Mouse (Mus musculus) heart, adult 18-20 months (tissue): Measurements from ENCODE around the gene Hps6. TPM values are rescaled to one million over a fixed set of nuclear protein-coding genes. Genes with fewer than 3 reads are reported as not detected.
"Not testable (repeated sequence)": the region's sequence is repeated elsewhere in the genome, so short reads cannot be mapped to it uniquely, and the experiment has no call there.

Source experiments
- DNase-seq, 2 experiments: peaks; one replicate each; pipeline ENCODE4 v3.0.0; 2021 to 2022; ENCODE audit warnings: mixed read lengths in 1 of 2
- long read RNA-seq, 2 experiments: library from polyadenylated mRNA; stranded (forward); transcript quantifications; one replicate each; pipeline ENCODE4 v2.0.0; 2021
- total RNA-seq, 2 experiments: library from RNA; stranded (reverse); gene quantifications; 2 replicates each; pipeline ENCODE4 v1.2.3; 2021

The Hps6 gene
- total RNA-seq = 1 to 10 TPM; 5.0 to 5.1 TPM
- long read RNA-seq, experiment 1, transcript Hps6-201 (1 exons, 2,666 nt) = major isoform, 7 of 7 reads
- long read RNA-seq, experiment 1, partial matches to known transcripts = 0 of 7 reads
- long read RNA-seq, experiment 1, other reads (novel, unspliced or antisense) = 0 of 7 reads
- long read RNA-seq, experiment 2, partial matches to known transcripts = 0 of 1 reads
- long read RNA-seq, experiment 2, other reads (novel, unspliced or antisense) = 0 of 1 reads

DNA sequence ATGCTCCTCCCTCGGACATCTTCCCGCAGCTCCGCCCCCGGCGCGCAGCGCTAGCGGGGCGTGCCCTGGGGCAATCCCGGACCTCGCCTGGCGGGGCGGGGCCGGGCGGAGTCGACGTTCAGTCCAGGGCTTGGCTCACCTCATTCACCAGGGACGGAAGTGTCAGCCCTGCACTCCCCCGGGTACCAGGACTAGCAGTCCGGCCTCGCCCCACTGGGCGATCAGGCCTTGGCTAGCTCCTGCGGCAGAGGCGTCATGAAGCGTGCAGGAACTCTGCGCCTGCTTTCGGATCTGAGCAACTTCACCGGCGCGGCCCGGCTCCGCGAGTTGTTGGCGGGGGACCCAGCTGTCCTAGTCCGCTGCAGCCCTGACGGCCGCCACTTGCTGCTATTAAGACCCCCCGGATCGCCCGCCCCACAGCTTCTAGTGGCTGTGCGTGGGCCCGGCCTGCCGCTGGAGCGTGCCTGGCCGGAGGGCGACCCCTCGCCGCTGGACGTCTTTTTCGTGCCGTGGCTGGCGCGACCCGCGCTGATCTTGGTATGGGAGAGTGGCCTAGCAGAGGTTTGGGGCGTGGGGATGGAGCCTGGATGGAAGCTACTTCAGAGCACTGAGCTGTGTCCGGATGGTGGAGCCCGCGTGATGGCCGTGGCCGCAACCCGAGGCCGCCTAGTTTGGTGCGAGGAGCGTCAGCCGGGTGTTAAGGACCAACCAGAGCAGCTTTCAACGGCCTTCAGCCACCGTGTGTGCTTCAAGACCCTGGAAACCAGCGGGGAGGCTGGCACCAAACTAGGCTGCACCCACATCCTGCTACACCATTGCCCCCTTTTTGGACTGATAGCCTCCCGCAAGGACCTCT lies at the start of gene Hps6:
Hps6 (plus strand) TSS at position 138 of the 856 bp plus-strand sequence.
- peak; percentile 94 to 96 for DNase-seq

GRCm38 (mm10) chr19:45956736-45957135 lies 46.6 kb upstream of the Hps6 start:
- DNase-seq = no peak

DNA sequence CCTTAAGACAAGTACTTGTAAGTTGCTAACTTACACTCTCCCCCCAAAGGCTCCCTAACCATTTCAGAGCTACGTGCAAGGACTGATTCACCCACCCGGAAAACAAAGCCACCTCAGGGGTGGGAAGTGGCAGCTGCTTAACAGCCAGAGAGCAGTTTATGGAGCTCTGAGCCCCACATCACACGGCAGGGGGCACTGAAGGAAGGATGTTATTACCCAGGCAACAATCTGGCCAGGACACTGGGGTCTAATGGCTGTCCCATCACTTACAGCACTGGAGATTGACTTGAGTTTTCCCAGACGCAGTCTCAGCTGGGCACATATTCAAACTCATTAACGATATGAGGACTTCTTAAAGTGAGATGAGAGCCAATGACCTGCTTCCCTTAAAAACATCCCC lies 42.5 kb upstream of the Hps6 start:
- DNase-seq = no peak

GRCm38 (mm10) chr19:45984379-45984778 lies 18.9 kb upstream of the Hps6 start:
- DNase-seq = no peak

DNA sequence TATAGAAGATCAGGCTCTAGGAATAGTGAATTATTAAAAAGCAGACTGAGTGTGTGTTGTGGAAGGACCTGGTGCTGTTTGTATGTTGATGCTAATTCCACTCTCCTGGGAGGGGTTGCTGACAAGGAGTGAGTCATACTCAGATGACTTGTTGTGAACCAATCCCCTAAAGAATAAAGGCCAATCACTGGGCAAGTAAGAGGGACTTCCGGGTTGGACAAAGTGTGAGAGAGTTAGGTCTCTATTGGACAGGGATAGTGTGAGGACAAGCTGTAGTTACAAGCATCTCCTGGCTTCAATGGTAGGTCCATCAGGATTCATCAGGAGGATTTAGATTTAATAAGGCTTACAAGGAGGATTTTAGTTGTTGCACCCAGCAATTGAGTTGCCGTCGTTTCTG lies 15.1 kb upstream of the Hps6 start:
- no peak for DNase-seq

DNA sequence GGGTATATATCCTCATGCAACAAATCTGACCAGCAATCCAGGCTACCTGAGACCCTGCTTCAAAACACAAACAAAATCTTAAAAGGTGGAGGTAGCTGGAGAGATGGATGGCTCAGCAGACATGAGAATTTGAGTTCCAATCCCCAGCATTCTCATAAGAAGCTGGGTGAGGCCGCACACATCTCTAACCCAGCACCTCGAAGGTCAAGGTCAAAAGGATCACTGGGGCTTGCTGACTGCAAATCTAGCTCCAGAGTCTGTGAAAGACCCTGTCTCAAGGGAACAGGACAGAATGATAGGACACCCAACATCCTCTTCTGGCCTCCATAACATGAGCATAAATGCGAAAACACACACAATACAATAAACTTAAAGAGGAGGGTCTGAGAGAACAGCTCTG lies 12.1 kb upstream of the Hps6 start:
- DNase-seq = no peak

- DNase-seq = not testable (repeated sequence)
Observed at GRCm38 (mm10) chr19:45993441-45993840, 9.9 kb upstream of the Hps6 start.

GRCm38 (mm10) chr19:45993981-45994737 lies 9.1 kb upstream of the Hps6 start:
- DNase-seq = no peak

DNA sequence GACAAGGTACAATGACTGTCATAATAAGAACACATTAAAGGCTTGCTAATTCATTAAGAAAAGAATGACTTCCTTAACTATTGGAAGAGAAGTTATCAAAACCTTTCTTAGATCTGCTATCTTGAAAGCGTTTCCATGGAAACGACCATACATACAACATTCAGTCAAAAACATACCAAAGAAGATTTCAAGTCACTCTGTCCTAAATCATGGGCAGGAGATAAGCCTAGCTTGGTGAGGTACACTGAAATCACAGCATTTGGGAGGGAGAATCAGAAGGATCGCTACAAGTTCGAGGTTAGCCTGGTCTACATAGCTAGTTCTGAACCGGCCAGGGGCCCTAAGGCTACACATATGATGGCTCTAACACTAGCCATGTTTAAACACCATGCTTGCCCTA lies 5.9 kb upstream of the Hps6 start:
- DNase-seq = no peak

DNA sequence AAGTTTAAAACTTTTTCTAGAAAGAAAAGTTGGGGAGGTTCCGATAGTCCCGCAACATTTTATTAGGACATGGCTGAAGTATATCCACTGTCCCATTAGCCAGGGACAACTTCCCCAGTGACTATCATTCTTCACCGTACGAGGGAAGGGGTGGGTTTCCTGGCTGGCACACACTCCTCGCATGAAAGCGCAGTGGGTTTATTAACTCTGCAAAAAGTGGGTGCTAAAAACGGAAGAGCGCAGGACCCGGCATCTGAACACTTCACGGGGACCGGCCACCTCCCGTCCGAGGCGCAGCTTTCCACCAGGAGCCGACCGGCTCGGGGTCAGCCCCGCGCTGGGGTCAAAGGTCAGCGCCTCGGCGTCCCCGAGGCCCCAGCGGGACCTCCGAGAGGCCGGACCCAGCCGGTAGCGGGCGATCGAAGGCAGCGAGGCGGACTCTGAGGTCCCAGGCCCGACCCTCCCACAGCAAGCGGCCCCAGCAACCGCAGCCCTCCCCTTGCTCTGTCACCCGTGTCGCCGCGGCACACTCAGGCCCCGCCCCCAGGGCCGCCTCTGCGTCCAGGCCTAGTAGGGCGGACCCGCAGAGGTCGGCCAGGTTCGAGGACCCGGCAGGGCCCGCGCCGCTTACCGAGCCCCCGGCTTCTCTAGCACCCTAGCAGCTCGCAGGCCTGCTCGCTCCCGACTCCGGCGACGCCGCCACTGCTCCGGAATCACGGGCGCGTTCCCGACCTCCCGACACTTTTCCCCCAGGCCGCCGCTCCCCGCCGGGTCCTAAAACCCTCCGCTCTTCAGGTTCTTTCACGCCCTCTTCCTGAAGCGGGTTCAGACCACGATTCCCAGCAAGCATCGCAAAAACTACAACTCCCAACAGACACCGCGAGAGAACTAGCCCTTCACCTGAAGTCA lies 5.3 kb upstream of the Hps6 start, which contains the start of gene Armh3:
Armh3 (minus strand) TSS at position 704 of the 909 bp plus-strand sequence.
- peak; percentile 96 for DNase-seq

GRCm38 (mm10) chr19:45998694-45999217 lies 4.6 kb upstream of the Hps6 start:
- DNase-seq = no peak

DNA sequence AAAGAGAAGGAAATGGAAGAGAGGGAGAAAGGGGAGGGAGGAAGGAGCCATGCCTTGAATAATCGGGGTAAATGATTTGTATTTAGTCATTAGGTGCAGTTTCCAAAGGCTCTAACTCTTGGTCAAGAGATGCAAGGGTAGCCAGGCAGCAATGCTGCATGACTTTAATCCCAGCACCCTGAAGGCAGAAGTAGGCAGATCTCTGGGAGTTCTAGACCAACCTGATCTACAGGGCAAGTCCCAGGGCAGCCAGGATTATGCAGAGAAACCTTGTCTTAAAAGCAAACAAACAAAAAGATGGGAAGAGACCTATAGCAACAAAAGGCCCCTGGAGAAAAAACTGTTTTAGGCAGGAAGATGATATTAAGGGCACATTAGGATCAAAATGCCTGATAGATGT lies 3.9 kb upstream of the Hps6 start:
- DNase-seq = no peak

GRCm38 (mm10) chr19:46002279-46002678 lies 1.0 kb upstream of the Hps6 start:
- no peak for DNase-seq

DNA sequence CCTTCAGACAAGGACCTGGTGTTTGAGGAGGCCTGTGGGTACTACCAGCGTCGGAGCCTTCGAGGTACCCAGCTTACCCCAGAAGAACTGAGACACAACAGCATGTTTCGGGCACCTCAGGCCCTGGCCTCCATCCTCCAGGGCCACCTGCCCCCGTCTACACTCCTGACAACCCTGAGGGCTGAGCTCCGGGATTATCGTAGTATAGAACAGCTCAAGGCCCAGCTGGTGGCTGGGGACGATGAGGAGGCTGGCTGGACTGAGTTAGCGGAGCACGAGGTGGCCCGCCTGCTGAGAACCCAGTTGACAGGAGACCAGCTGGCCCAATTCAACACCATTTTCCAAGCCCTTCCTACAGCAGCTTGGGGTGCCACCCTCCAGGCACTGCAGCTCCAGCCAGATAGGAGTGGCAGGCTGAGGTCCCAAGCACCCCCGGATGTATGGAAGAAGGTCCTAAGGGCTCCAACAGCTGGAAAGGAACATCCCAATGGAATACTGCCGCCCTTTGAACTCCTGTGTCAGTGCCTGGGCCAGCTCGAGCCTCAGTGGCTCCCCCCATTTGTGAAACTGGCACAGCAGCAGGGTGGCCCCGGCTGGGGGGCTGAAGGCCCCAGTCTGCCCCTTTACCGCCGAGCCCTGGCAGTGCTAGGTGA lies 1.6 kb downstream of the Hps6 start:
- no peak for DNase-seq

DNA sequence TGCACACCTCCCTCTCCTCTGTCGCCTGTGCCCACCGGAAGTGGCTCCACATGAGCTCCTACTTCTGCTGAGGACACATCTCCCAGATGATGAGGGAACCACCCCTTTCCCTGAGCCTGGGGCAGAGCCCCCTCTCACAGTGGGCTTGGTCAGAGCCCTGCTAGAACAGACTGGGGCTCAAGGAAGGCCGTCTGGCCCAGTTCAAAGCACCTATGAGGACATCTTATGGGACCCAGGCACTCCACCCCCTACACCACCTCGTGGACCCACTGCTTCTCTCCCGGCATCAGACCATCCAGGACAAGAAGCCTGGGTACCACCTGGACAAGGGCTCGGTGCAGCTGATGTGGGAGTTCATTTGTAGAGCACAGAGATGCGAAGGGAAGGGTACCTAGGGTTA lies 2.4 kb downstream of the Hps6 start:
- DNase-seq = no peak

- DNase-seq = peak; percentile 91 to 96
Observed at GRCm38 (mm10) chr19:46014572-46015178, 11.4 kb downstream of the Hps6 start.

DNA sequence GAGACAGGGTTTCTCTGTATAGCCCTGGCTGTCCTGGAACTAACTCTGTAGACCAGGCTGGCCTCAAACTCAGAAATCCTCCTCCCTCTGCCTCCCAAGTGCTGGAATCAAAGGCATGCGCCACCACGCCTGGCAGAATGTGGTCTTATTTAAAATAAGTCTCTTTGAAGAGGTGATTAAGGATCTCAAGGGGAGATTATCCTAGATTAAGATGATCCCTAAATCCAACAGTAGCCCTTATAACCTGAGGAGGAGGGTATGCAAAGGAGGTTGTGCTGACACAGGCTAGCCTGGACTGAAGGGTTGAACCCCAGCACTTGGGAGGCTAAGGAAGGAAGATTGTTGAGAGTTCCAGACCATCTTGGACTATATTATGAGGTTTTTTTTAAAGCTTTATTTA lies 12.7 kb downstream of the Hps6 start:
- DNase-seq = no peak

GRCm38 (mm10) chr19:46024959-46025358 lies 21.7 kb downstream of the Hps6 start:
- DNase-seq = no peak

- no peak for DNase-seq
Observed at GRCm38 (mm10) chr19:46026567-46026966, 23.3 kb downstream of the Hps6 start.

DNA sequence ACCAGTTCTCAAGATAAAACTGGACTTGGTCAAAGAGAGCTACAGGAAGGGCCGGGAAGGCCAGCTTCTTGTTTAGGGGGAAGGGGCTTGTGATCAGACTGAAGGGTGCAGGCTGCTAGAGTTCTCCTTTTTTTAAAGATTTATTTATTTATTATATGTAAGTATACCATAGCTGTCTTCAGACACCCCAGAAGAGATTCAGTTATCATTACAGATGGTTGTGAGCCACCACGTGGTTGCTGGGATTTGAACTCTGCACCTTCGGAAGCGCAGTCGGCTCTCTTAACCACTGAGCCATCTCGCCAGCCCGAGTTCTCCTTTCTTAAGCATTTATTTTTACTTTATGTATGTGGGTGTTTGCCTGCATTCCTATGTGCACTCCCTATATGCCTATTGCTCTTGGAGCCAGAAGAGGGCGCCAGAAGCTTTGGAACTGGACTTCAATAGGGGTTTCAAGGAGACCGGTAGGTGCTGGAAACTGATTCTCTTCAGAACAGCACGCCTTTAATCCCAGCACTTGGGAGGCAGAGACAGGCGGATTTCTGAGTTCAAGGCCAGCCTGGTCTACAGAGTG lies 25.5 kb downstream of the Hps6 start:
- DNase-seq = no peak
